ENCODE assay signal across 16 mouse cellular contexts in the genomic region with DNA sequence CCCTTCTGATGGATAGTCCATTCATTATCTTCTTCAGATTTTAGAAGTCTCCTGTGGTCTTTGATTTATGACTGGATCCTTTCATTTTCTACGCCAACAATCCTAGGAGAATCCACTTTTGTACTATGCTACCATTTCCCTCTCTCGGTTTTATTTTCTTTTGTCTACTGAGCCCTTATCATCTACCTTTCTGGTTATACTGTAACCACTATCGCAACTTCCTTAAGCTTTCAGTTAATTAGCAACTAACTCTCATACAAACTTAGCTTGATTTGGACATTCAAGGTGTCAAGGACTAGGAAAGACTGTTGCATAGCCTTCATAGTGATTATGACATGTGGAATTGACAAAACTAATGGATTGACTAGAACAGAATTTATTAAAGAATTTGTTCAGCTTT.
"Had no signal": no experiment of that assay in that cellular context is flagged by ENCODE, and none has a peak within 500 bp of the region (broad histone marks: within the 10 kb centered on the region; RNA-seq: fewer than 3 reads in every experiment).

No protein-coding gene starts in this region.

- H3K27me3 ChIP-seq: lung, embryonic 15.5 days; megakaryocyte, embryonic 14.5 days; midbrain, embryonic 13.5 days; midbrain, embryonic 15.5 days; neural tube, embryonic 12.5 days had no signal

- H3K4me2 ChIP-seq: lung, embryonic 15.5 days; midbrain, embryonic 11.5 days; midbrain, embryonic 13.5 days; midbrain, embryonic 15.5 days; neural tube, embryonic 12.5 days had no signal

- H3K4me1 ChIP-seq: lung, embryonic 15.5 days; megakaryocyte, embryonic 14.5 days; midbrain, embryonic 13.5 days; midbrain, embryonic 15.5 days; neural tube, embryonic 12.5 days had no signal

- H3K36me3 ChIP-seq: lung, embryonic 15.5 days; midbrain, embryonic 13.5 days; midbrain, embryonic 15.5 days; neural tube, embryonic 12.5 days had no signal

- H3K4me3 ChIP-seq: lung, embryonic 15.5 days; megakaryocyte, embryonic 14.5 days; midbrain, embryonic 13.5 days; midbrain, embryonic 15.5 days; neural tube, embryonic 12.5 days had no signal

- ATAC-seq: lung, postnatal 0 days; midbrain, embryonic 13.5 days; midbrain, embryonic 15.5 days had no signal

- DNase-seq: lung, adult 2 months; lung, postnatal 14 days; lung, postnatal 36 days; right cerebral cortex, postnatal 14 days; thymus, adult 2 months; thymus, postnatal 25 days; thymus, postnatal 4 days had no signal

- H3K9me3 ChIP-seq: lung, embryonic 15.5 days; megakaryocyte, embryonic 14.5 days; midbrain, embryonic 13.5 days; midbrain, embryonic 15.5 days; neural tube, embryonic 12.5 days had no signal

- H3K27ac ChIP-seq: liver, embryonic 14.5 days; lung, embryonic 15.5 days; macrophage; midbrain, embryonic 13.5 days; midbrain, embryonic 15.5 days; neural tube, embryonic 12.5 days had no signal

- H3K9ac ChIP-seq: liver, embryonic 14.5 days; lung, embryonic 15.5 days; midbrain, embryonic 13.5 days; midbrain, embryonic 15.5 days; neural tube, embryonic 12.5 days had no signal
